Mouse (Mus musculus) lung, postnatal 0 days (tissue): Measurements from ENCODE around the gene Gamt.
A peak's percentile ranks its signal among the peaks of the same experiment; 100 is the strongest.

Source experiments
- CTCF ChIP-seq: IDR thresholded peaks from 2 replicates; pipeline ENCODE4 v1.5.1; 2016; ENCODE audit warnings: antibody characterized with exemption, mild to moderate bottlenecking
- EP300 ChIP-seq: IDR thresholded peaks from 2 replicates; pipeline ENCODE4 v1.6.1; 2016; ENCODE audit warnings: antibody characterized with exemption, mild to moderate bottlenecking, control low read depth

DNA sequence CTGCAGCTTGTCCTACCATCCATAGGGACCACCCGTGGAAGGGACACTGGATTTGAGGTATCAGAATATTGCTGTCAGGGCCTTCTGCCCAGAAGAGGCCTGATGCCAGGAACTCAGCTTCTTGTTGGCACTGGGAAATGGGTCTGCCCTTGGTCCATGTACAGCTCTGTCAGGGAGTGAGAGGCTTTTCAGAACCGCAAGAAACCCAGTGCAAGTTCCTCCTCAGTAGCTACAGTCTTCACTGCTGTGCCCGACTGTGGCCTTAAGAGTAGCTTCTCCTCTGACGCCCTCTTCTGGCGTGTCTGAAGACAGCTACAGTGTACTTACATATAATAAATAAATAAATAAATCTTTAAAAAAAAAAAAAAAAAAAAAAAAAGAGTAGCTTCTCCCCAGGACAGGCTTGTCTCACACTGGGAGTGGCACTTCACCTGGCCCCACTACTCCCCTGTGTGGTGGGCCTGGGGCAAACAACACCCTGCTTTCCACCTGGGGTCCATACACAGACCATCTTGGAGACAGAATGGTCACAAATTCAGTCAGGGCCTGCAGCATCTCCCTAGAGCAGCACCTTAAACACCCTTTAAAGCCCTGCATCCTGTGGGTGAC is 15.9 kb downstream of the Gamt start:
- peak; percentile 61 for TF ChIP-seq CTCF
- no peak for TF ChIP-seq EP300
